In the genomic region with DNA sequence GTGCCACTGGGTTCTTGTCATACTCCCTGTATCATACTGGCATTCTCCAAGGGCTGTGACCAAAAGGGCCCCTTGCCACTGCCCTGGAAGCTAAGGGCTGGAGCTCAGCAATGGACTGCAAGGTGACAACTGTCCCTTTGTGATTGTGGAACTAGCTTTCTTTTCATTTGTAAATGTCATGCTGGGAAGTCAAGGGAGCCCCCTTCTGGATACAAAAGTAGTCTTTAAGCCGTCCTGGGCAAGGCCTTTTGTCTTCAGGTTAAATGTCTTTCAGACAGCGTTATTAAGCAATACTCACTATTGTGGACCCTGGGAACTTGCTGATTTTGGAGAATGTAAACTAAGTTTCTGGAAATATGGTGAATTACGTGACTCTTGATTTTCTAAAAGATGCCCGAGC, we compare ENCODE assay signal across 13 mouse cellular contexts. TPM values are rescaled to one million over a fixed set of nuclear protein-coding genes. Genes with fewer than 3 reads are reported as not detected.
DNase-seq lines count a peak whose midpoint lies in the region; ATAC-seq and TF ChIP-seq lines count a peak whose summit lies in the region.
"Had no signal": no experiment of that assay in that cellular context is flagged by ENCODE, and none has a peak within 500 bp of the region (broad histone marks: within the 10 kb centered on the region; RNA-seq: fewer than 3 reads in every experiment).

No protein-coding gene starts in this region.

- H3K27me3 ChIP-seq in hindbrain, embryonic 11.5 days (ENCODE audit: control insufficient read depth, insufficient read depth, low read length), result peaks cover 16% of the 10 kb centered on the region
- peaks cover 35% of the 10 kb centered on the region for H3K27me3 ChIP-seq in hindbrain, embryonic 14.5 days (ENCODE audit: control insufficient read depth, insufficient read depth, low read length)
- H3K27me3 ChIP-seq in midbrain, embryonic 10.5 days (ENCODE audit: low read depth, poor library complexity, severe bottlenecking), result peaks cover 48% of the 10 kb centered on the region
- H3K27me3 ChIP-seq in midbrain, embryonic 16.5 days (ENCODE audit: control insufficient read depth, insufficient read depth, low read depth, low read length), result peaks cover 9% of the 10 kb centered on the region
- H3K27me3 ChIP-seq in Patski, result peaks cover 23% of the 10 kb centered on the region

- peak; percentile 46 for TF ChIP-seq CTCF in Patski (IDR thresholded peaks at IDR 0.05)

- POLR2A ChIA-PET in Patski (lab: Charles Lee), result no interaction called here

- H3K9me3 ChIP-seq in hindbrain, embryonic 11.5 days (ENCODE audit: control insufficient read depth, low read length), result no peaks in the 10 kb centered on the region
- H3K9me3 ChIP-seq in hindbrain, embryonic 14.5 days (ENCODE audit: control insufficient read depth, low read length), result no peaks in the 10 kb centered on the region
- no peaks in the 10 kb centered on the region for H3K9me3 ChIP-seq in midbrain, embryonic 10.5 days (replicated peaks)
- no peaks in the 10 kb centered on the region for H3K9me3 ChIP-seq in midbrain, embryonic 16.5 days (replicated peaks; ENCODE audit: control insufficient read depth, low read length, poor library complexity, severe bottlenecking)

- in situ Hi-C loops in Patski (cut with MboI; ENCODE audit: low pct_unique_long_range_greater_than_20kb), result loop anchor here (5.0 kb wide), 1 partner anchor 306 kb away; no protein-coding TSS in a partner anchor

- H3K4me2 ChIP-seq in hindbrain, embryonic 11.5 days (replicated peaks; ENCODE audit: low read depth, low read length), result no peak overlapping the region
- no peak overlapping the region for H3K4me2 ChIP-seq in hindbrain, embryonic 14.5 days (replicated peaks)
- H3K4me2 ChIP-seq in midbrain, embryonic 16.5 days (ENCODE audit: low read length), result no peak overlapping the region

- WGBS in hindbrain, embryonic 11.5 days, result 7% methylated on average over 4 of the region's 4 CpGs
- WGBS in hindbrain, embryonic 14.5 days, result 7% methylated on average over 4 of the region's 4 CpGs
- 4% methylated on average over 4 of the region's 4 CpGs for WGBS in midbrain, embryonic 10.5 days
- 7% methylated on average over 4 of the region's 4 CpGs for WGBS in midbrain, embryonic 16.5 days

- peak; percentile 36 for DNase-seq in hindbrain, embryonic 11.5 days (ENCODE audit: low spot score)
- no peak for DNase-seq in hindbrain, embryonic 14.5 days (ENCODE audit: low spot score)
- DNase-seq in midbrain, embryonic 10.5 days (ENCODE audit: low spot score), result peak; percentile 36
- no peak for DNase-seq in Patski (ENCODE audit: low read depth, low spot score)
- peak; percentile 34 for DNase-seq in mesoderm, embryonic 11.5 days (ENCODE audit: low read depth, low spot score)
- DNase-seq in frontal cortex, postnatal 14 days (ENCODE audit: low spot score in 2 of 2), result no peak
- DNase-seq in frontal cortex, postnatal 36 days (ENCODE audit: low spot score in 2 of 2), result no peak
- DNase-seq: cerebellum, adult 8-10 months; gastrocnemius, postnatal 14 days; heart, postnatal 36 days; kidney, adult 8-10 months; layer of hippocampus, adult 9-11 months had no signal

- CTCF ChIA-PET in Patski (lab: Charles Lee), result interaction anchor here (0.7 to 4.8 kb wide), 15 partner anchors 10 to 1213 kb away, joined by 3 to 48 read pairs (median 4); no protein-coding TSS in a partner anchor

- H3K4me3 ChIP-seq in hindbrain, embryonic 11.5 days (ENCODE audit: low read depth, low read length), result no peak overlapping the region
- H3K4me3 ChIP-seq in hindbrain, embryonic 14.5 days (replicated peaks; ENCODE audit: low read length), result no peak overlapping the region
- no peak overlapping the region for H3K4me3 ChIP-seq in midbrain, embryonic 10.5 days
- H3K4me3 ChIP-seq in midbrain, embryonic 16.5 days (ENCODE audit: low read depth, low read length), result no peak overlapping the region

- H3K27ac ChIP-seq in hindbrain, embryonic 11.5 days (ENCODE audit: low read depth, low read length), result no peak overlapping the region
- H3K27ac ChIP-seq in hindbrain, embryonic 14.5 days, result no peak overlapping the region
- H3K27ac ChIP-seq in midbrain, embryonic 10.5 days (replicated peaks), result no peak overlapping the region
- H3K27ac ChIP-seq in midbrain, embryonic 16.5 days (ENCODE audit: low read length), result no peak overlapping the region

- no peaks in the 10 kb centered on the region for H3K36me3 ChIP-seq in hindbrain, embryonic 11.5 days (ENCODE audit: control insufficient read depth, insufficient read depth, low read length)
- no peaks in the 10 kb centered on the region for H3K36me3 ChIP-seq in hindbrain, embryonic 14.5 days (replicated peaks; ENCODE audit: control insufficient read depth, insufficient read depth)
- H3K36me3 ChIP-seq in midbrain, embryonic 10.5 days, result no peaks in the 10 kb centered on the region
- H3K36me3 ChIP-seq in midbrain, embryonic 16.5 days (ENCODE audit: control insufficient read depth, insufficient read depth, low read length), result no peaks in the 10 kb centered on the region

- ATAC-seq in hindbrain, embryonic 11.5 days (ENCODE audit: low FRiP score), result no peak
- no peak for ATAC-seq in hindbrain, embryonic 14.5 days (ENCODE audit: low FRiP score)
- ATAC-seq in midbrain, embryonic 16.5 days, result no peak
- ATAC-seq in Patski, result no peak

- peaks cover 5% of the 10 kb centered on the region; the same call in 1 of the 2 replicates for H3K4me1 ChIP-seq in hindbrain, embryonic 11.5 days (replicated peaks; ENCODE audit: control insufficient read depth, insufficient read depth, low read length)
- peaks cover 14% of the 10 kb centered on the region; the same call in 1 of the 2 replicates for H3K4me1 ChIP-seq in hindbrain, embryonic 14.5 days (replicated peaks; ENCODE audit: control insufficient read depth, insufficient read depth, low read length)
- peaks cover 35% of the 10 kb centered on the region for H3K4me1 ChIP-seq in midbrain, embryonic 10.5 days
- peaks cover 11% of the 10 kb centered on the region for H3K4me1 ChIP-seq in midbrain, embryonic 16.5 days (ENCODE audit: control insufficient read depth, insufficient read depth, low read length)

- no peak overlapping the region for H3K9ac ChIP-seq in hindbrain, embryonic 11.5 days (ENCODE audit: low read depth, low read length)
- no peak overlapping the region for H3K9ac ChIP-seq in hindbrain, embryonic 14.5 days
- H3K9ac ChIP-seq in midbrain, embryonic 16.5 days (ENCODE audit: low read depth, low read length), result no peak overlapping the region

RNA-seq across cellular contexts. Expression of a gene that starts 4.3 kb away (rescaled TPM):
- polyA plus RNA-seq in hindbrain, embryonic 11.5 days (2014; fragmentation: Nextera tagmentation; extraction: Ambion mirVana), result 3.6 and 3.9 TPM in 2 replicates
- 1.1 and 1.2 TPM in 2 replicates for polyA plus RNA-seq in hindbrain, embryonic 14.5 days (2014; fragmentation: Nextera tagmentation; extraction: Ambion mirVana)
- polyA plus RNA-seq in midbrain, embryonic 10.5 days (2016; fragmentation: Nextera tagmentation; extraction: Ambion mirVana), result 6.2 and 11.1 TPM in 2 replicates
- 1.6 and 2.1 TPM in 2 replicates for polyA plus RNA-seq in midbrain, embryonic 16.5 days (2015; fragmentation: Nextera tagmentation; extraction: Ambion mirVana)
- polyA plus RNA-seq in Patski (2021), result not detected

Comparison
In these comparisons a context has a peak if more than half of its experiments do, and no peak if none do; other contexts are left out.
1. DNase-seq: peak in hindbrain, embryonic 11.5 days (single experiment), midbrain, embryonic 10.5 days (single experiment) and mesoderm, embryonic 11.5 days (single experiment); none in hindbrain, embryonic 14.5 days (single experiment), Patski (single experiment), frontal cortex, postnatal 14 days (0 of 2) and frontal cortex, postnatal 36 days (0 of 2).